Mouse (Mus musculus): ENCODE results near the gene Zfp592. TPM values are rescaled to one million over a fixed set of nuclear protein-coding genes. Genes with fewer than 3 reads are reported as not detected.

Gene Zfp592
- polyA plus RNA-seq, 1 experiment from 2014 or later: 6.6 TPM

DNA sequence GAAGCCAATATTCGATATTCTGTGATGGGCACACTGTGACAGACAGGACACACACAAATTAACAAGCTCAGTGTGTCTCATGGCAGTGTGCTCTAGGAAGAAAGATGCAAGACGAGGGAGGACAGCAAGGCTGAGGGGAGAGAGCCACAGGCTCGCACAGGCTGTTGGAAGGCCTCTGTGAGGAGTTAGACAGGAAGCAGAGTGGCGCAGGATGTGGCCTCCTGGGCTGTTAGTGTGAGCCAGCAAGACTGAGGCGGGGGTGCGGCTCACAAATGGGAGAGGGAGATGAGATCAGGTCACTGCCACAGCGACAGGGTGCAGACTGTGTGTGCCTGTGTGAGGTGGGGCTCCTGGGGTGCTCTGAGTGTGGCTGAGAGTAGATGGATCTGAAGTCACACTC, 81.8 kb downstream of the Zfp592 start:
- TF ChIP-seq EP300 (IDR thresholded peaks at IDR 0.05) (no peak), CTCF (IDR thresholded peaks at IDR 0.05) (no peak)
- no peaks in the 10 kb centered on the region for H3K27me3 ChIP-seq (replicated peaks; ENCODE audit: insufficient read depth, low read length)
- H3K9me3 ChIP-seq (ENCODE audit: low read length): no peaks in the 10 kb centered on the region
- DNase-seq (ENCODE audit: low spot score): peak; percentile 53
- 40% methylated on average over 7 of the region's 7 CpGs for WGBS
- no peak overlapping the region for H3K9ac ChIP-seq (replicated peaks; ENCODE audit: low read depth)
- H3K27ac ChIP-seq (ENCODE audit: low read length): peak overlapping the region; percentile 57
- ATAC-seq: peak; percentile 60
- H3K4me2 ChIP-seq (replicated peaks; ENCODE audit: low read depth, low read length): no peak overlapping the region
- H3K36me3 ChIP-seq (ENCODE audit: insufficient read depth, low read length): no peaks in the 10 kb centered on the region
- no peak overlapping the region for H3K4me3 ChIP-seq (ENCODE audit: low read depth, low read length)
- H3K4me1 ChIP-seq (ENCODE audit: insufficient read depth, low read depth, low read length): peaks cover 9% of the 10 kb centered on the region; the same call in 1 of the 2 replicates

DNA sequence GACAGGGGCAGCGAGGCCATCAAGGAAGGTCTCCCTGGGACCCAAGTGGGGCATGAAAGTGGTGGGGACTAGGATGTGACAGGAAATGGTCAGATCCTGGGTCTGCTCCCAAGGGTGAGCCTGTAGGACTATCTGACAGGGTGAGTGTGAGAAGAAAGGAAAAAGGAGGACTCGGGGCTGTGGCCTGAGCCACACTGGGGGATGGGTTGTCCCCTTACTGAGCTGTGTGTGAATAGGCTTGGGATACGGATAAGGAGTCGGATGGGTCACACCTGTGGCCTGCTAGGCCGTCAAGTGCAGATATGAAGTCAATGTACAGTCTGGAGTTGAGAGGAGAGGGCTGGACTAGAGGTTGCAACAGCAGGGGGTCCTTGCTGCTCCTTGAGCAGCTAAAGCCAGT, 82.3 kb downstream of the Zfp592 start:
- no peak overlapping the region for H3K4me3 ChIP-seq (ENCODE audit: low read depth, low read length)
- H3K27me3 ChIP-seq (replicated peaks; ENCODE audit: insufficient read depth, low read length): no peaks in the 10 kb centered on the region
- H3K36me3 ChIP-seq (ENCODE audit: insufficient read depth, low read length): no peaks in the 10 kb centered on the region
- H3K4me1 ChIP-seq (ENCODE audit: insufficient read depth, low read depth, low read length): peaks cover 9% of the 10 kb centered on the region; the same call in 1 of the 2 replicates
- H3K4me2 ChIP-seq (replicated peaks; ENCODE audit: low read depth, low read length): no peak overlapping the region
- no peak overlapping the region for H3K9ac ChIP-seq (replicated peaks; ENCODE audit: low read depth)
- TF ChIP-seq EP300 (IDR thresholded peaks at IDR 0.05) (no peak), CTCF (IDR thresholded peaks at IDR 0.05) (no peak)
- H3K27ac ChIP-seq (ENCODE audit: low read length): peak overlapping the region; percentile 57; the same call in 1 of the 2 replicates
- no peaks in the 10 kb centered on the region for H3K9me3 ChIP-seq (ENCODE audit: low read length)
- 0 out of 2 replicates have a peak, but pooled peaks have one; percentile 21 for ATAC-seq
- 66% methylated on average over 5 of the region's 5 CpGs for WGBS
- DNase-seq (ENCODE audit: low spot score): no peak

DNA sequence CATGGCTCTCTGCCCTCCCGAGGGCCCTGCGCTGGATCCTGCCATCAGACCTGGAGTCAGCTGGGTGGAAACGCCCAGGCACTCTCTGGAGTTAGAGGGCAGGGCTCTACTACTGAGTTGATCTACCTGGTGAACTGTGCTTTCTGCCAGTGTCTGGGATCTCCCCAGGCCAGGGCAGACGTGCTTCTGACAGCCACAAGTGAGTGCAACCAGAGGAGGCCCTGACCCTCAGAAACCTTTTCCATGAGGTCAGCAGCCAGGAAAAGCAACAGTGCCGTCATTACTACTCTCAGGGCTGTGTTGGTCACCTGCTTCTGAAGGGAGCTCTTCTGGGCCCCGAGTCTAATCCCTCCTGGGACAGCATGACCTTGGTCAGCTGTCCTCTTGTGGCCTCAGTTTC, 83.5 kb downstream of the Zfp592 start:
- TF ChIP-seq EP300 (IDR thresholded peaks at IDR 0.05) (no peak), CTCF (IDR thresholded peaks at IDR 0.05) (no peak)
- WGBS: 78% methylated on average over 6 of the region's 6 CpGs
- Histone ChIP-seq H3K27ac (ENCODE audit: low read length) (no peak overlapping the region), H3K4me1 (ENCODE audit: insufficient read depth, low read depth, low read length) (peaks cover 9% of the 10 kb centered on the region; the same call in 1 of the 2 replicates), H3K9ac (replicated peaks; ENCODE audit: low read depth) (no peak overlapping the region), H3K27me3 (replicated peaks; ENCODE audit: insufficient read depth, low read length) (no peaks in the 10 kb centered on the region), H3K9me3 (ENCODE audit: low read length) (no peaks in the 10 kb centered on the region), H3K4me3 (ENCODE audit: low read depth, low read length) (no peak overlapping the region), H3K4me2 (replicated peaks; ENCODE audit: low read depth, low read length) (no peak overlapping the region), H3K36me3 (ENCODE audit: insufficient read depth, low read length) (no peaks in the 10 kb centered on the region)
- DNase-seq (ENCODE audit: low spot score) (no peak), ATAC-seq (no peak)

GRCm38 (mm10) chr7:81078740-81079139, 85.3 kb downstream of the Zfp592 start:
- no peaks in the 10 kb centered on the region for H3K27me3 ChIP-seq (replicated peaks; ENCODE audit: insufficient read depth, low read length)
- H3K4me3 ChIP-seq (ENCODE audit: low read depth, low read length): no peak overlapping the region
- H3K4me2 ChIP-seq (replicated peaks; ENCODE audit: low read depth, low read length): no peak overlapping the region
- no peaks in the 10 kb centered on the region for H3K9me3 ChIP-seq (ENCODE audit: low read length)
- no peaks in the 10 kb centered on the region for H3K36me3 ChIP-seq (ENCODE audit: insufficient read depth, low read length)
- no peak overlapping the region for H3K27ac ChIP-seq (ENCODE audit: low read length)
- TF ChIP-seq EP300 (IDR thresholded peaks at IDR 0.05): no peak
- TF ChIP-seq CTCF (IDR thresholded peaks at IDR 0.05): no peak
- DNase-seq (ENCODE audit: low spot score) (peak; percentile 39), ATAC-seq (peak; percentile 11; the same call in 1 of the 2 replicates)
- 75% methylated on average over 6 of the region's 6 CpGs for WGBS
- peaks cover 7% of the 10 kb centered on the region; the same call in 1 of the 2 replicates for H3K4me1 ChIP-seq (ENCODE audit: insufficient read depth, low read depth, low read length)
- H3K9ac ChIP-seq (replicated peaks; ENCODE audit: low read depth): no peak overlapping the region

GRCm38 (mm10) chr7:81093420-81093965, 100.0 kb downstream of the Zfp592 start:
- no peaks in the 10 kb centered on the region for H3K36me3 ChIP-seq (ENCODE audit: insufficient read depth, low read length)
- H3K4me2 ChIP-seq (replicated peaks; ENCODE audit: low read depth, low read length): no peak overlapping the region
- TF ChIP-seq EP300 (IDR thresholded peaks at IDR 0.05) (no peak), CTCF (IDR thresholded peaks at IDR 0.05) (no peak)
- H3K27me3 ChIP-seq (replicated peaks; ENCODE audit: insufficient read depth, low read length): no peaks in the 10 kb centered on the region
- ATAC-seq (no peak), DNase-seq (ENCODE audit: low spot score) (no peak)
- H3K4me1 ChIP-seq (ENCODE audit: insufficient read depth, low read depth, low read length): no peaks in the 10 kb centered on the region
- 49% methylated on average over 18 of the region's 18 CpGs for WGBS
- no peaks in the 10 kb centered on the region for H3K9me3 ChIP-seq (ENCODE audit: low read length)
- no peak overlapping the region for H3K9ac ChIP-seq (replicated peaks; ENCODE audit: low read depth)
- no peak overlapping the region for H3K4me3 ChIP-seq (ENCODE audit: low read depth, low read length)
- H3K27ac ChIP-seq (ENCODE audit: low read length): no peak overlapping the region

DNA sequence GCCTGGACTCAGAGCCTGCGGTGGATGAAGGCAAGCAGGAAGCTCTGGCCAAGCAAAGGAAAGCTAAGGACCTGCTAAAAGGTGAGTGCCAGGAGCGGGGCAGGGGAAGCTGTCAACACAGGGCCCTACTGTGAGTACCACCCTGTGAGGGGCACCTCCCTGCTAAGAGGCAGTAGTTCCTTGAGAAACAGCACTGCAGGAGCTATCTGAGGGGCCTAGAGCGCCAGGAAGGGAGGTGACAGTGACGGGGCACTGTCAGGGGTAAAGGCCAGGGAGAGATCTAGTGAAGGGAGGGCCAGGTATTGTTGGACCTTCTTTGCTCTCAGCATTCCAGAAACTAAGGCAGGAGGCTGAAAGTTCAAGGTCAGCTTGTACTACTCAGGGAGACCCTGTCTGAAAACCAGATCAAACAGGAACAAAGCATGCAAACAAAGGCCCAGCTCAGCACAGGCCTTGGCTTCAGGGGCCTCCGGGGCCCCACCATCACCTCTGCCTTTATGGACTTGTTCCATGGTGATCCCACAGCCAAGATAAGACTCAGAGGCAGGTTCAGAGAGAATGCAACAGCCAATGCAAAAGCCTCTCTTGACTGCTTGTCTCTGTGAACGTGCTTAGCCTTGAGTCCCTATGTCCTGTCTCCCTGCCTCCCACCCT, 100.8 kb downstream of the Zfp592 start:
- Histone ChIP-seq H3K27me3 (replicated peaks; ENCODE audit: insufficient read depth, low read length) (no peaks in the 10 kb centered on the region), H3K4me3 (ENCODE audit: low read depth, low read length) (no peak overlapping the region), H3K27ac (ENCODE audit: low read length) (no peak overlapping the region), H3K4me1 (ENCODE audit: insufficient read depth, low read depth, low read length) (no peaks in the 10 kb centered on the region), H3K9me3 (ENCODE audit: low read length) (no peaks in the 10 kb centered on the region), H3K4me2 (replicated peaks; ENCODE audit: low read depth, low read length) (no peak overlapping the region), H3K9ac (replicated peaks; ENCODE audit: low read depth) (no peak overlapping the region), H3K36me3 (ENCODE audit: insufficient read depth, low read length) (no peaks in the 10 kb centered on the region)
- TF ChIP-seq EP300 (IDR thresholded peaks at IDR 0.05) (no peak), CTCF (IDR thresholded peaks at IDR 0.05) (no peak)
- no peak for DNase-seq (ENCODE audit: low spot score)
- WGBS: 61% methylated on average over 6 of the region's 6 CpGs
- ATAC-seq: no peak

Other genes with a start within 250 kb of the Zfp592 start
- gene Iqgap1, start 167.7 kb upstream of the Zfp592 start, polyA plus RNA-seq (2015; fragmentation: Nextera tagmentation; extraction: Ambion mirVana): 153 and 183 TPM in 2 replicates
- gene Zscan2, start 132.8 kb upstream of the Zfp592 start, polyA plus RNA-seq (2015; fragmentation: Nextera tagmentation; extraction: Ambion mirVana): 1.1 and 1.5 TPM in 2 replicates
- 17.5 and 20.7 TPM in 2 replicates for gene Wdr73, start 92.4 kb upstream of the Zfp592 start, polyA plus RNA-seq (2015; fragmentation: Nextera tagmentation; extraction: Ambion mirVana)
- 6.3 and 8.3 TPM in 2 replicates for gene Nmb, start 88.6 kb upstream of the Zfp592 start, polyA plus RNA-seq (2015; fragmentation: Nextera tagmentation; extraction: Ambion mirVana)
- 170 and 172 TPM in 2 replicates for gene Sec11a, start 45.9 kb upstream of the Zfp592 start, polyA plus RNA-seq (2015; fragmentation: Nextera tagmentation; extraction: Ambion mirVana)
- gene Alpk3, start 63.9 kb downstream of the Zfp592 start, polyA plus RNA-seq (2015; fragmentation: Nextera tagmentation; extraction: Ambion mirVana): 0.70 and 0.80 TPM in 2 replicates
- gene Slc28a1, start 121.1 kb downstream of the Zfp592 start, polyA plus RNA-seq (2015; fragmentation: Nextera tagmentation; extraction: Ambion mirVana): 0.05 and 0.06 TPM in 2 replicates
- 6.1 and 6.5 TPM in 2 replicates for gene Pde8a, start 219.9 kb downstream of the Zfp592 start, polyA plus RNA-seq (2015; fragmentation: Nextera tagmentation; extraction: Ambion mirVana)

Data from lung, postnatal 0 days (tissue).